Mouse (Mus musculus): ENCODE measurements at regions not wholly inside any gene's neighbourhood (a gene's known extent, or its start where the extent isn't known, plus 50 kb on each side); places are given as distances from the start of the nearest gene placed in this dataset.

GRCm38 (mm10) chr13:37666207-37667003 lies 111.8 kb upstream of the Rreb1 start:
- DNase-seq (ENCODE audit: low spot score) (no peak), ATAC-seq (ENCODE audit: low FRiP score) (no peak)
- H3K9ac ChIP-seq: no peak overlapping the region
- H3K4me2 ChIP-seq (replicated peaks): no peak overlapping the region
- H3K36me3 ChIP-seq (replicated peaks; ENCODE audit: control insufficient read depth, insufficient read depth): no peaks in the 10 kb centered on the region
- H3K27ac ChIP-seq: no peak overlapping the region
- WGBS: 71% methylated on average over 22 of the region's 22 CpGs
- no peak overlapping the region for H3K4me3 ChIP-seq (replicated peaks; ENCODE audit: low read length)
- H3K4me1 ChIP-seq (replicated peaks; ENCODE audit: control insufficient read depth, insufficient read depth, low read length): no peaks in the 10 kb centered on the region
- H3K9me3 ChIP-seq (ENCODE audit: control insufficient read depth, low read length): no peaks in the 10 kb centered on the region
- H3K27me3 ChIP-seq (ENCODE audit: control insufficient read depth, insufficient read depth, low read length): no peaks in the 10 kb centered on the region

GRCm38 (mm10) chr13:37667386-37667785 lies 110.8 kb upstream of the Rreb1 start:
- Histone ChIP-seq H3K4me3 (replicated peaks; ENCODE audit: low read length) (no peak overlapping the region), H3K9me3 (ENCODE audit: control insufficient read depth, low read length) (no peaks in the 10 kb centered on the region), H3K9ac (no peak overlapping the region), H3K27me3 (ENCODE audit: control insufficient read depth, insufficient read depth, low read length) (no peaks in the 10 kb centered on the region), H3K4me1 (replicated peaks; ENCODE audit: control insufficient read depth, insufficient read depth, low read length) (no peaks in the 10 kb centered on the region), H3K4me2 (replicated peaks) (no peak overlapping the region), H3K36me3 (replicated peaks; ENCODE audit: control insufficient read depth, insufficient read depth) (no peaks in the 10 kb centered on the region), H3K27ac (no peak overlapping the region)
- 68% methylated on average over 4 of the region's 4 CpGs for WGBS
- ATAC-seq (ENCODE audit: low FRiP score): no peak
- no peak for DNase-seq (ENCODE audit: low spot score)

GRCm38 (mm10) chr13:37667871-37668270 lies 110.3 kb upstream of the Rreb1 start:
- no peak for ATAC-seq (ENCODE audit: low FRiP score)

GRCm38 (mm10) chr13:37671109-37671508 lies 107.1 kb upstream of the Rreb1 start:
- H3K36me3 ChIP-seq (replicated peaks; ENCODE audit: control insufficient read depth, insufficient read depth): no peaks in the 10 kb centered on the region
- WGBS: 85% methylated on average over 5 of the region's 5 CpGs
- DNase-seq (ENCODE audit: low spot score) (no peak), ATAC-seq (ENCODE audit: low FRiP score) (no peak)
- no peak overlapping the region for H3K4me3 ChIP-seq (replicated peaks; ENCODE audit: low read length)
- no peaks in the 10 kb centered on the region for H3K4me1 ChIP-seq (replicated peaks; ENCODE audit: control insufficient read depth, insufficient read depth, low read length)
- H3K9ac ChIP-seq: no peak overlapping the region
- no peaks in the 10 kb centered on the region for H3K9me3 ChIP-seq (ENCODE audit: control insufficient read depth, low read length)
- H3K27ac ChIP-seq: no peak overlapping the region
- H3K4me2 ChIP-seq (replicated peaks): no peak overlapping the region
- H3K27me3 ChIP-seq (ENCODE audit: control insufficient read depth, insufficient read depth, low read length): no peaks in the 10 kb centered on the region

More at GRCm38 (mm10) chr13:37667871-37668270, 110.3 kb upstream of the Rreb1 start:
- no peak overlapping the region for H3K4me2 ChIP-seq (replicated peaks)
- no peak overlapping the region for H3K9ac ChIP-seq
- no peaks in the 10 kb centered on the region for H3K4me1 ChIP-seq (replicated peaks; ENCODE audit: control insufficient read depth, insufficient read depth, low read length)
- no peak overlapping the region for H3K27ac ChIP-seq
- WGBS: 74% methylated on average over 5 of the region's 5 CpGs
- no peak overlapping the region for H3K4me3 ChIP-seq (replicated peaks; ENCODE audit: low read length)
- H3K36me3 ChIP-seq (replicated peaks; ENCODE audit: control insufficient read depth, insufficient read depth): no peaks in the 10 kb centered on the region
- no peaks in the 10 kb centered on the region for H3K27me3 ChIP-seq (ENCODE audit: control insufficient read depth, insufficient read depth, low read length)
- H3K9me3 ChIP-seq (ENCODE audit: control insufficient read depth, low read length): no peaks in the 10 kb centered on the region
- no peak for DNase-seq (ENCODE audit: low spot score)

- Histone ChIP-seq H3K27me3 (ENCODE audit: control insufficient read depth, insufficient read depth, low read length) (no peaks in the 10 kb centered on the region), H3K4me2 (replicated peaks) (no peak overlapping the region), H3K27ac (no peak overlapping the region), H3K9ac (no peak overlapping the region), H3K4me1 (replicated peaks; ENCODE audit: control insufficient read depth, insufficient read depth, low read length) (no peaks in the 10 kb centered on the region), H3K9me3 (ENCODE audit: control insufficient read depth, low read length) (no peaks in the 10 kb centered on the region), H3K36me3 (replicated peaks; ENCODE audit: control insufficient read depth, insufficient read depth) (no peaks in the 10 kb centered on the region), H3K4me3 (replicated peaks; ENCODE audit: low read length) (no peak overlapping the region)
- DNase-seq (ENCODE audit: low spot score) (no peak), ATAC-seq (ENCODE audit: low FRiP score) (no peak)
- 78% methylated on average over 12 of the region's 12 CpGs for WGBS
These were observed 103.4 kb upstream of the Rreb1 start for GRCm38 (mm10) chr13:37674676-37675350.

- no peaks in the 10 kb centered on the region for H3K27me3 ChIP-seq (ENCODE audit: control insufficient read depth, insufficient read depth, low read length)
- no peak overlapping the region for H3K4me3 ChIP-seq (replicated peaks; ENCODE audit: low read length)
- H3K36me3 ChIP-seq (replicated peaks; ENCODE audit: control insufficient read depth, insufficient read depth): no peaks in the 10 kb centered on the region
- no peaks in the 10 kb centered on the region for H3K9me3 ChIP-seq (ENCODE audit: control insufficient read depth, low read length)
- no peak overlapping the region for H3K4me2 ChIP-seq (replicated peaks)
- no peaks in the 10 kb centered on the region; the same call in 1 of the 2 replicates for H3K4me1 ChIP-seq (replicated peaks; ENCODE audit: control insufficient read depth, insufficient read depth, low read length)
- H3K27ac ChIP-seq: no peak overlapping the region
- ATAC-seq (ENCODE audit: low FRiP score) (no peak), DNase-seq (ENCODE audit: low spot score) (no peak)
- WGBS: 77% methylated on average over 3 of the region's 3 CpGs
- no peak overlapping the region for H3K9ac ChIP-seq
These were observed 102.5 kb upstream of the Rreb1 start for GRCm38 (mm10) chr13:37675718-37676117.

- H3K4me2 ChIP-seq (replicated peaks): no peak overlapping the region
- WGBS: 88% methylated on average over 6 of the region's 6 CpGs
- H3K27ac ChIP-seq: no peak overlapping the region
- no peaks in the 10 kb centered on the region for H3K27me3 ChIP-seq (ENCODE audit: control insufficient read depth, insufficient read depth, low read length)
- ATAC-seq (ENCODE audit: low FRiP score): no peak
- H3K4me3 ChIP-seq (replicated peaks; ENCODE audit: low read length): no peak overlapping the region
- no peak overlapping the region for H3K9ac ChIP-seq
- DNase-seq (ENCODE audit: low spot score): no peak
- no peaks in the 10 kb centered on the region for H3K9me3 ChIP-seq (ENCODE audit: control insufficient read depth, low read length)
- no peaks in the 10 kb centered on the region for H3K36me3 ChIP-seq (replicated peaks; ENCODE audit: control insufficient read depth, insufficient read depth)
- H3K4me1 ChIP-seq (replicated peaks; ENCODE audit: control insufficient read depth, insufficient read depth, low read length): no peaks in the 10 kb centered on the region; the same call in 1 of the 2 replicates
These were observed 101.3 kb upstream of the Rreb1 start for GRCm38 (mm10) chr13:37676912-37677311.

GRCm38 (mm10) chr13:37678251-37678650 lies 99.9 kb upstream of the Rreb1 start:
- Histone ChIP-seq H3K9ac (no peak overlapping the region), H3K9me3 (ENCODE audit: control insufficient read depth, low read length) (no peaks in the 10 kb centered on the region), H3K4me2 (replicated peaks) (no peak overlapping the region), H3K4me1 (replicated peaks; ENCODE audit: control insufficient read depth, insufficient read depth, low read length) (no peaks in the 10 kb centered on the region; the same call in 1 of the 2 replicates), H3K4me3 (replicated peaks; ENCODE audit: low read length) (no peak overlapping the region), H3K36me3 (replicated peaks; ENCODE audit: control insufficient read depth, insufficient read depth) (no peaks in the 10 kb centered on the region), H3K27ac (no peak overlapping the region), H3K27me3 (ENCODE audit: control insufficient read depth, insufficient read depth, low read length) (no peaks in the 10 kb centered on the region)
- ATAC-seq (ENCODE audit: low FRiP score): no peak
- WGBS: 84% methylated on average over 12 of the region's 12 CpGs
- no peak for DNase-seq (ENCODE audit: low spot score)

GRCm38 (mm10) chr13:37678772-37679171 lies 99.4 kb upstream of the Rreb1 start:
- ATAC-seq (ENCODE audit: low FRiP score) (no peak), DNase-seq (ENCODE audit: low spot score) (no peak)
- no peaks in the 10 kb centered on the region for H3K36me3 ChIP-seq (replicated peaks; ENCODE audit: control insufficient read depth, insufficient read depth)
- H3K4me2 ChIP-seq (replicated peaks): no peak overlapping the region
- no peak overlapping the region for H3K4me3 ChIP-seq (replicated peaks; ENCODE audit: low read length)
- no peak overlapping the region for H3K27ac ChIP-seq
- 96% methylated on average over 9 of the region's 9 CpGs for WGBS
- H3K9me3 ChIP-seq (ENCODE audit: control insufficient read depth, low read length): no peaks in the 10 kb centered on the region
- no peaks in the 10 kb centered on the region; the same call in 1 of the 2 replicates for H3K4me1 ChIP-seq (replicated peaks; ENCODE audit: control insufficient read depth, insufficient read depth, low read length)
- H3K9ac ChIP-seq: no peak overlapping the region
- H3K27me3 ChIP-seq (ENCODE audit: control insufficient read depth, insufficient read depth, low read length): no peaks in the 10 kb centered on the region

Measured in hindbrain, embryonic 14.5 days (tissue).